Mouse (Mus musculus): ENCODE measurements at regions not wholly inside any gene's neighbourhood (a gene's known extent, or its start where the extent isn't known, plus 50 kb on each side); places are given as distances from the start of the nearest gene placed in this dataset.

DNA sequence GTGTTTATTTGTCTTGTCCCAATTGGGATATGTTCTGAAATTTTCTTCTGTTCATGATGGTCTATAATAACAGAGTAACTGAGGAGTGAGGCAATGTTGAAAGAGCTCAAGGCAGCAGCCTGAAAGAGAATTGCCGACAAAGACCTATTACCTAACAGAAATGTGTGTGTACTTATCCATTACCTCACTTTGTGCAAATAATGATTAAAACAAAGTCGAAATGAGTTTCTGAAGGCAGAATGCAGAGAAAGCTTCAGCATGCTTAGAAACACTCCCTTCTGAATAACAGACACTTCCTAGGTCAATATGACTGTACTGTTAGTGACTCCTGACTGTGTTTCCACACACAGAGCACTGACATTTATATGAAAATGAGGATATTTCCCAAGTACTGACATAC is 63.0 kb downstream of the Kbtbd8 start:
- 82% methylated on average over 2 of the region's 2 CpGs for WGBS
- Histone ChIP-seq H3K4me1 (ENCODE audit: control insufficient read depth, insufficient read depth, low read length) (no peaks in the 10 kb centered on the region), H3K4me3 (ENCODE audit: low read depth, low read length) (no peak overlapping the region), H3K9me3 (replicated peaks; ENCODE audit: control insufficient read depth, low read length, poor library complexity, severe bottlenecking) (no peaks in the 10 kb centered on the region), H3K36me3 (ENCODE audit: control insufficient read depth, insufficient read depth, low read length) (no peaks in the 10 kb centered on the region), H3K9ac (ENCODE audit: low read depth, low read length) (no peak overlapping the region), H3K4me2 (ENCODE audit: low read length) (no peak overlapping the region), H3K27me3 (ENCODE audit: control insufficient read depth, insufficient read depth, low read depth, low read length) (peaks cover 5% of the 10 kb centered on the region), H3K27ac (ENCODE audit: low read length) (no peak overlapping the region)
- no peak for ATAC-seq

- WGBS, result 44% methylated on average over 1 of the region's 1 CpGs
- Histone ChIP-seq H3K9me3 (replicated peaks; ENCODE audit: control insufficient read depth, low read length, poor library complexity, severe bottlenecking) (no peaks in the 10 kb centered on the region), H3K4me1 (ENCODE audit: control insufficient read depth, insufficient read depth, low read length) (no peaks in the 10 kb centered on the region), H3K36me3 (ENCODE audit: control insufficient read depth, insufficient read depth, low read length) (no peaks in the 10 kb centered on the region), H3K27me3 (ENCODE audit: control insufficient read depth, insufficient read depth, low read depth, low read length) (peaks cover 5% of the 10 kb centered on the region), H3K4me3 (ENCODE audit: low read depth, low read length) (no peak overlapping the region), H3K27ac (ENCODE audit: low read length) (no peak overlapping the region), H3K9ac (ENCODE audit: low read depth, low read length) (no peak overlapping the region), H3K4me2 (ENCODE audit: low read length) (no peak overlapping the region)
- ATAC-seq, result no peak
Measured at GRCm38 (mm10) chr6:95182238-95182637, 65.2 kb downstream of the Kbtbd8 start.

GRCm38 (mm10) chr6:95185074-95185931 is 68.3 kb downstream of the Kbtbd8 start:
- Histone ChIP-seq H3K36me3 (ENCODE audit: control insufficient read depth, insufficient read depth, low read length) (no peaks in the 10 kb centered on the region), H3K4me2 (ENCODE audit: low read length) (no peak overlapping the region), H3K27me3 (ENCODE audit: control insufficient read depth, insufficient read depth, low read depth, low read length) (0 out of 2 replicates have a peak, but pooled peaks cover 3% of the 10 kb centered on the region), H3K4me3 (ENCODE audit: low read depth, low read length) (no peak overlapping the region), H3K9me3 (replicated peaks; ENCODE audit: control insufficient read depth, low read length, poor library complexity, severe bottlenecking) (no peaks in the 10 kb centered on the region), H3K4me1 (ENCODE audit: control insufficient read depth, insufficient read depth, low read length) (no peaks in the 10 kb centered on the region), H3K9ac (ENCODE audit: low read depth, low read length) (no peak overlapping the region), H3K27ac (ENCODE audit: low read length) (no peak overlapping the region)
- no peak for ATAC-seq
- WGBS, result 81% methylated on average over 7 of the region's 7 CpGs

DNA sequence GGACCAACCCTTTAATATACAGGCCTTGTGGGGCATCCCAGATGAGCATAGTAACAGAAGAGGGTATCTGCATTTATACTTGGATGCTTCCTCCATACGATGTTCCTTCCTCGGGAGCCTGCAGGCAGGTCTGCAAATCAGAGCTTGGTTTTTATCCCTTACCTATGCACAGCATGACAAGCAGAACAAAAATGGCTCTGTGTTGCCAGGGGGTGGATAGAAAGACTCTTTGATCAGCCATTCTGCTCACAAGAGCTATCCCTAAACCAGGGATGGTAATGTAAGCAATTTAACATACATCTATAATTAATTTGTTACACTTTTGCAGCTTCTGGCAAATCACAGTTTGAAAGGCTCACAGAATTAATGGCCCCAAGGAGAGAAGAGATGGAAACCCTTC is 79.6 kb downstream of the Kbtbd8 start:
- Histone ChIP-seq H3K9ac (ENCODE audit: low read depth, low read length) (no peak overlapping the region), H3K27ac (ENCODE audit: low read length) (no peak overlapping the region), H3K36me3 (ENCODE audit: control insufficient read depth, insufficient read depth, low read length) (no peaks in the 10 kb centered on the region), H3K9me3 (replicated peaks; ENCODE audit: control insufficient read depth, low read length, poor library complexity, severe bottlenecking) (no peaks in the 10 kb centered on the region), H3K27me3 (ENCODE audit: control insufficient read depth, insufficient read depth, low read depth, low read length) (no peaks in the 10 kb centered on the region; the same call in 1 of the 2 replicates), H3K4me3 (ENCODE audit: low read depth, low read length) (no peak overlapping the region), H3K4me2 (ENCODE audit: low read length) (no peak overlapping the region), H3K4me1 (ENCODE audit: control insufficient read depth, insufficient read depth, low read length) (no peaks in the 10 kb centered on the region)
- ATAC-seq, result peak; percentile 25; the same call in 1 of the 2 replicates
- WGBS, result 40% methylated on average over 2 of the region's 2 CpGs

- no peak overlapping the region for H3K27ac ChIP-seq (ENCODE audit: low read length)
- H3K36me3 ChIP-seq (ENCODE audit: control insufficient read depth, insufficient read depth, low read length), result no peaks in the 10 kb centered on the region
- WGBS, result 71% methylated on average over 6 of the region's 6 CpGs
- no peak overlapping the region for H3K4me2 ChIP-seq (ENCODE audit: low read length)
- no peaks in the 10 kb centered on the region for H3K9me3 ChIP-seq (replicated peaks; ENCODE audit: control insufficient read depth, low read length, poor library complexity, severe bottlenecking)
- ATAC-seq, result no peak
- H3K9ac ChIP-seq (ENCODE audit: low read depth, low read length), result no peak overlapping the region
- H3K4me3 ChIP-seq (ENCODE audit: low read depth, low read length), result no peak overlapping the region
- H3K4me1 ChIP-seq (ENCODE audit: control insufficient read depth, insufficient read depth, low read length), result peaks cover 16% of the 10 kb centered on the region
- no peaks in the 10 kb centered on the region; the same call in 1 of the 2 replicates for H3K27me3 ChIP-seq (ENCODE audit: control insufficient read depth, insufficient read depth, low read depth, low read length)
Measured at GRCm38 (mm10) chr6:95198611-95199010, 81.6 kb downstream of the Kbtbd8 start.

- Histone ChIP-seq H3K4me2 (ENCODE audit: low read length) (peak overlapping the region; percentile 40), H3K4me3 (ENCODE audit: low read depth, low read length) (no peak overlapping the region), H3K9me3 (replicated peaks; ENCODE audit: control insufficient read depth, low read length, poor library complexity, severe bottlenecking) (no peaks in the 10 kb centered on the region), H3K4me1 (ENCODE audit: control insufficient read depth, insufficient read depth, low read length) (peaks cover 16% of the 10 kb centered on the region), H3K36me3 (ENCODE audit: control insufficient read depth, insufficient read depth, low read length) (no peaks in the 10 kb centered on the region), H3K27me3 (ENCODE audit: control insufficient read depth, insufficient read depth, low read depth, low read length) (no peaks in the 10 kb centered on the region; the same call in 1 of the 2 replicates), H3K27ac (ENCODE audit: low read length) (peak overlapping the region; percentile 40), H3K9ac (ENCODE audit: low read depth, low read length) (no peak overlapping the region)
- ATAC-seq, result peak; percentile 87
- 8% methylated on average over 6 of the region's 6 CpGs for WGBS
Measured at GRCm38 (mm10) chr6:95202291-95202790, 85.3 kb downstream of the Kbtbd8 start.

GRCm38 (mm10) chr6:95202978-95203377 is 85.9 kb downstream of the Kbtbd8 start:
- peaks cover 16% of the 10 kb centered on the region for H3K4me1 ChIP-seq (ENCODE audit: control insufficient read depth, insufficient read depth, low read length)
- WGBS, result 9% methylated on average over 9 of the region's 9 CpGs
- peak overlapping the region; percentile 40 for H3K4me2 ChIP-seq (ENCODE audit: low read length)
- H3K9ac ChIP-seq (ENCODE audit: low read depth, low read length), result no peak overlapping the region
- H3K9me3 ChIP-seq (replicated peaks; ENCODE audit: control insufficient read depth, low read length, poor library complexity, severe bottlenecking), result no peaks in the 10 kb centered on the region
- ATAC-seq, result peak; percentile 81
- no peaks in the 10 kb centered on the region; the same call in 1 of the 2 replicates for H3K27me3 ChIP-seq (ENCODE audit: control insufficient read depth, insufficient read depth, low read depth, low read length)
- H3K4me3 ChIP-seq (ENCODE audit: low read depth, low read length), result peak overlapping the region; percentile 6; the same call in 1 of the 2 replicates
- H3K27ac ChIP-seq (ENCODE audit: low read length), result peak overlapping the region; percentile 40
- H3K36me3 ChIP-seq (ENCODE audit: control insufficient read depth, insufficient read depth, low read length), result no peaks in the 10 kb centered on the region

DNA sequence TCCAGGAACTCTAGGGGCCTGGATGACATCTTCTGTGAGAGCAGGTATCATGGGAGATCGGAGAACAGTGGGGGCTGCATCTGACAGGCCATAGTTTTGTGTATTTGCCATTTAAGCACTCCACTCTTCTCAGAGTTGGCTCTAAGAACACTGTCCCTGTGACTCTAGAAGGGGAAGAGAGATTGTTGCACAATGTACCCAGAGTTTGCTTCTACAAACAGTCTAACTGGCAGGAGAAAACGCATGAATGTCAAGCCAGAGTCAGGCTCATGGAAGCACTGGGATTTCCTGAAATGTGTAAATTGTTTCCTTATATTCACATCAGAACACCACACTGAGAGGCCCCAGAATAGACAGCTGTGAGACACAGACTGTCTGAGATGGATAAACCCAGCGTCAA is 87.2 kb downstream of the Kbtbd8 start:
- peak overlapping the region; percentile 11; the same call in 1 of the 2 replicates for H3K27ac ChIP-seq (ENCODE audit: low read length)
- no peak overlapping the region for H3K4me3 ChIP-seq (ENCODE audit: low read depth, low read length)
- H3K9ac ChIP-seq (ENCODE audit: low read depth, low read length), result no peak overlapping the region
- H3K4me1 ChIP-seq (ENCODE audit: control insufficient read depth, insufficient read depth, low read length), result peaks cover 16% of the 10 kb centered on the region
- H3K9me3 ChIP-seq (replicated peaks; ENCODE audit: control insufficient read depth, low read length, poor library complexity, severe bottlenecking), result no peaks in the 10 kb centered on the region
- ATAC-seq, result no peak
- no peaks in the 10 kb centered on the region for H3K36me3 ChIP-seq (ENCODE audit: control insufficient read depth, insufficient read depth, low read length)
- WGBS, result 59% methylated on average over 3 of the region's 3 CpGs
- no peak overlapping the region for H3K4me2 ChIP-seq (ENCODE audit: low read length)
- no peaks in the 10 kb centered on the region for H3K27me3 ChIP-seq (ENCODE audit: control insufficient read depth, insufficient read depth, low read depth, low read length)

- WGBS, result 35% methylated on average over 2 of the region's 2 CpGs
- H3K27me3 ChIP-seq (ENCODE audit: control insufficient read depth, insufficient read depth, low read depth, low read length), result no peaks in the 10 kb centered on the region
- H3K27ac ChIP-seq (ENCODE audit: low read length), result no peak overlapping the region
- no peak overlapping the region for H3K4me2 ChIP-seq (ENCODE audit: low read length)
- no peak for ATAC-seq
- H3K4me3 ChIP-seq (ENCODE audit: low read depth, low read length), result no peak overlapping the region
- no peaks in the 10 kb centered on the region for H3K36me3 ChIP-seq (ENCODE audit: control insufficient read depth, insufficient read depth, low read length)
- no peaks in the 10 kb centered on the region for H3K9me3 ChIP-seq (replicated peaks; ENCODE audit: control insufficient read depth, low read length, poor library complexity, severe bottlenecking)
- H3K4me1 ChIP-seq (ENCODE audit: control insufficient read depth, insufficient read depth, low read length), result peaks cover 12% of the 10 kb centered on the region
- no peak overlapping the region for H3K9ac ChIP-seq (ENCODE audit: low read depth, low read length)
Measured at GRCm38 (mm10) chr6:95207063-95207462, 90.0 kb downstream of the Kbtbd8 start.
